Mouse (Mus musculus): ENCODE results near the gene Car12. TPM values are rescaled to one million over a fixed set of nuclear protein-coding genes. Genes with fewer than 3 reads are reported as not detected.
A peak's percentile ranks its signal among the peaks of the same experiment; 100 is the strongest.
"Not testable (repeated sequence)": the region's sequence is repeated elsewhere in the genome, so short reads cannot be mapped to it uniquely, and the experiment has no call there.

The Car12 gene
- total RNA-seq, 2 experiments from 2014 or later = 0.17 to 0.31 TPM

DNA sequence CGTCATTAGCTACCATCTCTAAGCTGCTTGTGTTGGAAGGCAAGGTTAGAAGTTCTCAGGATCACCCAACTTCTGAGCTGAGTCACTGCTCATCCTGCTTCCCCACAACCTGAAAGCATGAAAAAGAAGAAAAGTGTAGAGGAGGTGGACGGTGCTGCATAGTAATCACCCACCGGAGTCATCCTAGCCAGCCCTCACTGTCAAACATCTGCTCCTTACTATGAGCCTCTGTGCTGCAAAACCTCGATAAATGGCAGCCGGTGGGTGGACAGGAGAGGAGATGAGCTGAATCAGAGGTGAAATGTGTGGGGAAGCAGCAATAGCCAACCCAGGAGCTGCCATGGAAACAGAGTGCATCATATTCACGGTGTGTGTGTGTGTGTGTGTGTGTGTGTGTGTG is 39.4 kb downstream of the Car12 start:
- DNase-seq = no peak
- intact Hi-C loops (cut with DNase I) = no loop called here

GRCm38 (mm10) chr9:66760991-66761390 is 47.5 kb downstream of the Car12 start:
- DNase-seq = no peak
- intact Hi-C loops (cut with DNase I) = no loop called here

GRCm38 (mm10) chr9:66768721-66769120 is 55.2 kb downstream of the Car12 start:
- intact Hi-C loops (cut with DNase I) = no loop called here
- DNase-seq = no peak

DNA sequence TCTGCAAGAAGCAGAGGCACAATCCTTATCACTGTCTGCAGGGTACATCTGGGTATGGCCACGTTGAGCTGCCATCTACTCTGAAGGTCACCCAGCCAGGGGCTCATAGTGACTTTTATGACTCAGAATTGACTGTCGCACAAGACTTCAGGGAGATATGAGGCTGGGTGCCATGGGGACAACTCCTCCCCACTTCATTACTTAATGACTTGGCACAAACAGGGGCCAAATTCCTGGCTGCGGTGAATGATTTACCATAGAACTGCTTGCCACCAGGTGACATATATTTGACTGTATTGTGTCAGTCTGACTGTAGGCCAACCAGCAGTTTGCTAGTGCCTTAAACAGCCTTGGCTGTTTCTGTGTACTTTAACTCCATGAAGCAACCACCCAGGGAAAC is 55.8 kb downstream of the Car12 start:
- DNase-seq = peak; percentile 6 to 18
- intact Hi-C loops (cut with DNase I) = no loop called here

DNA sequence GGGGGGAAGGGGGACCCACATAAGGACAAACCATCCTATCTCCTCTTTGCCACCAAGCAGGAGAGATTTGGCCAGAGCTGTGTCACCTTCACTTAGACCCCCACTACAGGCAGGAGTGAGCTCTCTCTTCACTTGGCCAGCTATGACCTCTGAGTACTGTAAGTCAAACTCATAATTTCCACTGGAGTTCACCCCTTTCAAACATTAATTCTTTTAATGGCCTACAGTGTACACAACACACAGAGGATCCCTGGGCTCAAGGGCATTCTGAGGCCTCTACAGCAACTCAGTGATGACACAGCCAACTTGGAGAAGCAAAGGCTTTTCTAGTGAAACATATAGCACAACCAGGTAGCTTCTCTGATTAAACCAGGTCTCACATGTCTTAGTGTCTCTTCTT is 57.2 kb downstream of the Car12 start:
- intact Hi-C loops (cut with DNase I) = no loop called here
- DNase-seq = no peak

DNA sequence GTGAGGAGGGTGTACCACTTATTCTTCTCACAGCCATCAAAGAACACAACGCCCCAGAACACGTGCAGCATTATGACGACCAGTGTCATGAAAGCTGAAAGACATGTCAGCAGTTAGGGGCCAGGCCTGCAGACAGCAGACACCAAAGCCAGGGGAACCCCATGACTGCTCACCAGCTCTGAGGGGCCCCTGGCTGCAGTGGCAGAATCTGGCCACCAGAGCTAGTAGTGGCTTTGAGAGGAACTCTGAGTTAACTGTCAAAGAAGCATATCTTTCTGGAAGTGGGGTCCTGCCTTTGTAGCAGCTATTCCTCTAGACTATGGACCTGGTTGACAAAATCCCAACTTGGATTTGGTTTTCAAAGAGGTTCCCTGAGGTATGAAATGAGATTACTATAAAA is 71.1 kb downstream of the Car12 start:
- intact Hi-C loops (cut with DNase I) = loop anchor here (2.0 kb wide), 1 partner anchor 36 kb away; no protein-coding TSS in a partner anchor

GRCm38 (mm10) chr9:66787821-66788220 is 74.3 kb downstream of the Car12 start:
- DNase-seq = peak; percentile 39 to 63
- intact Hi-C loops (cut with DNase I) = loop anchor here (1.0 to 5.0 kb wide), 4 partner anchors 81 to 321 kb away; partner anchors contain the start of gene Fbxl22

More for the DNA sequence above, 71.1 kb downstream of the Car12 start:
- DNase-seq = peak in 1 of 2 experiments; percentile 15

DNA sequence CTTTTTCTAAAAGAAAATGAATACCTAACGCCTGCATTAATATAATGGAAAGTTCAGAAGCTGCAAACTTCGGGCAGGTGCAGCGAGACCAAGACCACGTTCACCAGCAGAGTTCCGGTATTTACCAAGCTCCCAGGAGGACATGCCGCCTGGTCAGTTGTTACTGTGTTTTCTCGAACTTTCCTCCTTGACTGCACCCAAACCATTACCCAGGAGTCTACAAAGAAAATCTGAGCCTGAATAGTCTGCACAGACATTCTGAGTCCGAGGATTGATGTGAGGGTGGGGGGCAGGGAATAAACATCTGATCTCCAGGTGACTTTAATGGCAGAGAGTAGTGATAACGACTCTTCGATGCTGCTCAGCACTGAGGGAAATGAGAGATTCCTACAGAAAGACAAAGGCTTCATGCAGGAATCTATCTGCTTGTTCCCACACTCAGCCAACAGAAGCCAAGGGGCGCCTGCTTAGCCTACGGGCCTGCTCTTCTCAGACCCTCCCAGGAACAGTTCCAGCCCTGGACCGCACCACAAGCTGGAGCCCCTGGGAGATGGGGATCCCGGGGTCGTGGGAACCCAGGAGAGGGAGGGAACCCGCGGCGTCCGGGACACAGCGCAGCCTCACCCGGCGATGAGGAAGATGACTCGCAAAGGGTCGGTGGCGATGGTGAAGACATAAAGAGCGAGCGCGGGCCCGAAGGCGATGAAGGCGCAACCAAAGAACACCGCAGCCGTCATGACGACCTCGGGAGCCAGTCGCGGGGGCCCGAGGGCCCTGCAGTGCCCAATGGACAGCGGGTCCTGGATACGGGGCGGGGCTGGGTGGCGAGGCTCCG is 81.4 kb downstream of the Car12 start:
- DNase-seq = peak in 1 of 2 experiments; percentile 21
- intact Hi-C loops (cut with DNase I) = loop anchor here (2.0 kb wide), 1 partner anchor 30 kb away; no protein-coding TSS in a partner anchor

GRCm38 (mm10) chr9:66795464-66796324 is 82.2 kb downstream of the Car12 start, which contains the start of gene Aph1b:
TSS of gene Aph1b (minus strand) at chr9:66795490.
- intact Hi-C loops (cut with DNase I) = loop anchor here (2.0 kb wide), 1 partner anchor 29 kb away; no protein-coding TSS in a partner anchor
- DNase-seq = peak; percentile 96 to 98

DNA sequence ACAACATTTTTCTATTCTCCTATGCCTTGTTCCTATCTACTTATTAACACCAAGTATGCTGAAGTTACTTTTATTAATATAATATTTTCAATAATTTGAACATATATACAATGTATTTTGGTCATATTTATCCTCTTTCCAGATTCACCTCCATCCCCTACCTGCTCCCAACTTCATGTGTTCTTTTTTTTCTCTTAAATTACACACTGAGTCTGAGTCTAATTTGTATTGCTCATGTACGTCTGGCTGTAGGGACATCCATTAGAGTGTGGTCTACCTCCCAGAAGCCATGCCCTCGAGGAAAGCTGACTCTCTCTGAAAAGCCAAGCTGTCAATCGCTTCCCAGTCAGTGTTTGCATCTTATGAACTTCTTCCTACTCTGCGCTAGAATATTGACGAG is 83.3 kb downstream of the Car12 start, which contains the start of gene Gm10647:
Gm10647 (plus strand) TSS at position 301 of the 400 bp plus-strand sequence.
- intact Hi-C loops (cut with DNase I) = no loop called here
- no peak for DNase-seq

- intact Hi-C loops (cut with DNase I) = no loop called here
These were observed 88.5 kb downstream of the Car12 start for GRCm38 (mm10) chr9:66801947-66802346.

GRCm38 (mm10) chr9:66805951-66806350 is 92.5 kb downstream of the Car12 start:
- intact Hi-C loops (cut with DNase I); DNase-seq: not testable (repeated sequence)

More at GRCm38 (mm10) chr9:66801947-66802346, 88.5 kb downstream of the Car12 start:
- peak in 1 of 2 experiments; percentile 17 for DNase-seq

GRCm38 (mm10) chr9:66813392-66813791 is 99.9 kb downstream of the Car12 start:
- DNase-seq = no peak
- intact Hi-C loops (cut with DNase I) = no loop called here

Other genes with a start within 250 kb of the Car12 start
- gene Fbxl22, start 199.1 kb upstream of the Car12 start, total RNA-seq (2021) = 10 to 100 TPM; 69.0 to 73.3 TPM
- gene Usp3, start 120.5 kb upstream of the Car12 start, total RNA-seq (2021) = 10 to 100 TPM; 29.8 to 33.9 TPM
- gene Aph1b, start 81.8 kb downstream of the Car12 start, total RNA-seq (2021) = 1 to 10 TPM; 6.5 to 8.1 TPM
- under 1 TPM; 0.17 to 0.32 TPM for gene Gm10647, start 83.4 kb downstream of the Car12 start, total RNA-seq (2021)
- gene Aph1c, start 121.0 kb downstream of the Car12 start, total RNA-seq (2021) = 1 to 10 TPM in 1 of 2 experiments, under 1 TPM in 1; 0.93 to 1.1 TPM
- gene Rab8b, start 206.0 kb downstream of the Car12 start, total RNA-seq (2021) = 10 to 100 TPM; 15.9 to 19.0 TPM
- gene Rps27l, start 232.4 kb downstream of the Car12 start, total RNA-seq (2021) = 100 to 1,000 TPM; 247 to 258 TPM